Mouse (Mus musculus): ENCODE measurements around the gene Myh7b. TPM values are rescaled to one million over a fixed set of nuclear protein-coding genes. Genes with fewer than 3 reads are reported as not detected.
A peak's percentile ranks its signal among the peaks of the same experiment; 100 is the strongest.
"Not testable (repeated sequence)": the region's sequence is repeated elsewhere in the genome, so short reads cannot be mapped to it uniquely, and the experiment has no call there.

Myh7b gene
- polyA plus RNA-seq, 1 experiment, result not detected

- DNase-seq (ENCODE audit: low spot score), result no peak
Observed at GRCm38 (mm10) chr2:155604560-155605235, 6.3 kb upstream of the Myh7b start.

GRCm38 (mm10) chr2:155605236-155605589 is 5.8 kb upstream of the Myh7b start:
- DNase-seq (ENCODE audit: low spot score), result not testable (repeated sequence)

- DNase-seq (ENCODE audit: low spot score), result no peak
Observed at GRCm38 (mm10) chr2:155606360-155606759, 4.7 kb upstream of the Myh7b start.

- no peak for DNase-seq (ENCODE audit: low spot score)
Observed at GRCm38 (mm10) chr2:155611834-155612550, 980 bp downstream of the Myh7b start.

- DNase-seq (ENCODE audit: low spot score), result no peak
Observed at GRCm38 (mm10) chr2:155613326-155613755, 2.3 kb downstream of the Myh7b start.

GRCm38 (mm10) chr2:155613953-155614352 is 2.9 kb downstream of the Myh7b start:
- DNase-seq (ENCODE audit: low spot score), result no peak

GRCm38 (mm10) chr2:155616971-155617370 is 6.0 kb downstream of the Myh7b start:
- DNase-seq (ENCODE audit: low spot score), result no peak

GRCm38 (mm10) chr2:155619817-155620216 is 8.8 kb downstream of the Myh7b start:
- peak; percentile 83 for DNase-seq (ENCODE audit: low spot score)

- no peak for DNase-seq (ENCODE audit: low spot score)
Observed at GRCm38 (mm10) chr2:155622606-155623005, 11.6 kb downstream of the Myh7b start.

GRCm38 (mm10) chr2:155623996-155624395 is 13.0 kb downstream of the Myh7b start:
- DNase-seq (ENCODE audit: low spot score), result no peak

- no peak for DNase-seq (ENCODE audit: low spot score)
Observed at GRCm38 (mm10) chr2:155624730-155625129, 13.7 kb downstream of the Myh7b start.

GRCm38 (mm10) chr2:155626277-155626676 is 15.3 kb downstream of the Myh7b start:
- no peak for DNase-seq (ENCODE audit: low spot score)

- DNase-seq (ENCODE audit: low spot score), result peak; percentile 51
Observed at GRCm38 (mm10) chr2:155627030-155627738, 16.2 kb downstream of the Myh7b start.

- no peak for DNase-seq (ENCODE audit: low spot score)
Observed at GRCm38 (mm10) chr2:155628112-155628511, 17.1 kb downstream of the Myh7b start.

- no peak for DNase-seq (ENCODE audit: low spot score)
Observed at GRCm38 (mm10) chr2:155628519-155628918, 17.5 kb downstream of the Myh7b start.

GRCm38 (mm10) chr2:155629231-155629661 is 18.2 kb downstream of the Myh7b start:
- DNase-seq (ENCODE audit: low spot score), result no peak

GRCm38 (mm10) chr2:155630153-155630552 is 19.1 kb downstream of the Myh7b start:
- no peak for DNase-seq (ENCODE audit: low spot score)

- DNase-seq (ENCODE audit: low spot score), result no peak
Observed at GRCm38 (mm10) chr2:155630590-155631416, 19.8 kb downstream of the Myh7b start.

GRCm38 (mm10) chr2:155632138-155632936 is 21.3 kb downstream of the Myh7b start:
- DNase-seq (ENCODE audit: low spot score), result no peak

- DNase-seq (ENCODE audit: low spot score), result no peak
Observed at GRCm38 (mm10) chr2:155633121-155633520, 22.1 kb downstream of the Myh7b start.

- no peak for DNase-seq (ENCODE audit: low spot score)
Observed at GRCm38 (mm10) chr2:155633731-155634130, 22.7 kb downstream of the Myh7b start.

Measured in urinary bladder, adult 2 months (tissue).